Mouse (Mus musculus): Measurements from ENCODE around the gene Myh9. TPM values are rescaled to one million over a fixed set of nuclear protein-coding genes. Genes with fewer than 3 reads are reported as not detected.

Myh9 gene
- 100 to 1,000 TPM; 817 to 821 TPM for total RNA-seq (2023)

DNA sequence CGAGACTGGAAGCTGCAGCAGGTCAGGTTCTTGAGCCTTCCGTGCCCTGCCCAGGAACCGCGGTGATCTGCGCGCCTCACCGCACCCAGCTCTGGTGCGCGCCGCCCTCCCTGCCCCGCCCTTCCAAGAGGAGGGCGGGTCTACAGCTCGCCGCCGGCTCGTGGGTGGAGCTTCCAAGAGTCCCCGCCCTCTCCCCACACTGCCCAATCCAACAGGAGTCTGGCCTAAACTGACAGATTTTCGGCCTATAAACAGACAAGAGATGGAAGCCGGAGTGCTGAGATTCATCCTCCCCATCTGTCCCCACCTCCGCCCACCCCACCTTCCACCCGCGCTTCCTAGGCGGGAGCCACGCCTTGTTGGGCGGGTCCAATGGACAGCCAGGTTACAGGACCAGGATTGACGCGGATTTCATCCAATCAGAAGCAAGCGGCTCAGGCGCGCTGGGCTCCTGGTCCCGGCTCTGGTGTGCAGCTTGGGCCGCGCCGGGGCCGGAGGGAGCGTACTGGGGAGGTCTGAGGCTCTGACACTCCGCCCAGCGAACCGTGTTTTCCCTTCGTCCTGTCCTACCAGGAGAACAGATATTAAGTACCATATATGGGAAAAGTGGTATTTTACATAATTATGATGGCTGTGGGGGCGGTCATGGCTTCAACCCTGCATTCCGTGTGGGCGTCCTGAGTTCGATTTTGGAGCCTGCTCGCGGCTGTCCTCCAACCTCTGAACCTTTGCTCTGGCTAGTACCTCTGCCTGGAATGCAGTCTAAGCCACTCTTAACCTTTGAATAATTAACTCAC, at the start of gene Myh9:
Myh9 (minus strand) TSS at position 129 of the 797 bp plus-strand sequence.

GRCm38 (mm10) chr15:77756848-77757247, 85.1 kb downstream of the Myh9 start, which contains the start of gene Apol8:
Gene Apol8 (minus strand): TSS chr15:77757003.

DNA sequence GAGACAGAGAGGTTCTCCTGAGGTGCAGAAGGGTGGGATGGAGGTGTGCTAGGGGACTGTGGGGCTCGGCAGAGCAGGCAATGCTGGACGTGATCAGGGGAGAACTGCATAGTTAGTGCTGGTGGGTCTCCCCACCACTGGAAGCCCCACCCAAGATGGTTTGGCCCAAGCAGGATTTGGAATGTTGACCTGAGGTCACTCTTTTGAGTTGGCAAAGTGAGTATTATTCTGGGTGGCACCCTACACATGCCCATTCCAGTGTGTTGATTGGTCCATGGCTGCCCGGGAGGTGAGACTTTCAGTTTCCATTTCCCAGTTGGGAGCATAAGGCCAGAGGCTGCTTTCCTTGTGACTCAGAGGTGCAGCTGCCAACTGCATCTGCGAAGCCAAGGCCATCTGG, 113.2 kb downstream of the Myh9 start, which contains the start of gene Apol9b:
Apol9b (plus strand) TSS at position 301 of the 400 bp plus-strand sequence.

Other genes starting within 250 kb of the Myh9 start
- gene Apol10b, start 246.1 kb downstream of the Myh9 start, total RNA-seq (2023) = under 1 TPM; 0.55 to 0.82 TPM
- gene Gm36245, start 242.9 kb downstream of the Myh9 start, total RNA-seq (2023) = not detected
- gene Apol11b, start 198.9 kb downstream of the Myh9 start, total RNA-seq (2023) = not detected
- under 1 TPM; 0.39 to 0.94 TPM for gene Apol7e, start 143.3 kb downstream of the Myh9 start, total RNA-seq (2023)
- gene Apol9b, start 113.1 kb downstream of the Myh9 start, total RNA-seq (2023) = not detected
- gene Apol8, start 85.2 kb downstream of the Myh9 start, total RNA-seq (2023) = 1 to 10 TPM; 2.8 to 3.5 TPM
- gene Txn2, start 86.8 kb upstream of the Myh9 start, total RNA-seq (2023) = 10 to 100 TPM; 78.1 to 87.5 TPM
- 10 to 100 TPM; 12.9 to 14.6 TPM for gene Foxred2, start 114.5 kb upstream of the Myh9 start, total RNA-seq (2023)
- gene Eif3d, start 128.6 kb upstream of the Myh9 start, total RNA-seq (2023) = 100 to 1,000 TPM; 118 to 123 TPM